Mouse (Mus musculus) cerebellum, adult 8-10 months (tissue): Measurements from ENCODE around the gene Tmem30c.

Experiments
- DNase-seq: peaks from one replicate; pipeline ENCODE4 v3.0.0; 2022

The Tmem30c gene

GRCm38 (mm10) chr16:57292765-57293164 lies at the start of gene Tmem30c:
TSS of gene Tmem30c (minus strand) at chr16:57292865.
- DNase-seq, result no peak

- DNase-seq, result no peak
Measured at GRCm38 (mm10) chr16:57340613-57340898, 47.9 kb upstream of the Tmem30c start.

GRCm38 (mm10) chr16:57339765-57340612 lies 47.3 kb upstream of the Tmem30c start:
- DNase-seq, result no peak

- DNase-seq, result no peak
Measured at GRCm38 (mm10) chr16:57336770-57337423, 44.2 kb upstream of the Tmem30c start.

- no peak for DNase-seq
Measured at GRCm38 (mm10) chr16:57332301-57332700, 39.6 kb upstream of the Tmem30c start.

GRCm38 (mm10) chr16:57330111-57330510 lies 37.4 kb upstream of the Tmem30c start:
- no peak for DNase-seq

- no peak for DNase-seq
Measured at GRCm38 (mm10) chr16:57329028-57329427, 36.4 kb upstream of the Tmem30c start.

GRCm38 (mm10) chr16:57326996-57327395 lies 34.3 kb upstream of the Tmem30c start:
- no peak for DNase-seq

- DNase-seq, result no peak
Measured at GRCm38 (mm10) chr16:57319284-57320124, 26.8 kb upstream of the Tmem30c start.

- DNase-seq, result no peak
Measured at GRCm38 (mm10) chr16:57318637-57319125, 26.0 kb upstream of the Tmem30c start.

GRCm38 (mm10) chr16:57317882-57318636 lies 25.4 kb upstream of the Tmem30c start:
- DNase-seq, result no peak

GRCm38 (mm10) chr16:57317127-57317526 lies 24.5 kb upstream of the Tmem30c start:
- DNase-seq, result no peak

GRCm38 (mm10) chr16:57315026-57315425 lies 22.4 kb upstream of the Tmem30c start:
- DNase-seq, result no peak

GRCm38 (mm10) chr16:57314236-57314635 lies 21.6 kb upstream of the Tmem30c start:
- no peak for DNase-seq

- no peak for DNase-seq
Measured at GRCm38 (mm10) chr16:57313487-57313886, 20.8 kb upstream of the Tmem30c start.

- no peak for DNase-seq
Measured at GRCm38 (mm10) chr16:57312130-57312529, 19.5 kb upstream of the Tmem30c start.

- no peak for DNase-seq
Measured at GRCm38 (mm10) chr16:57305463-57305862, 12.8 kb upstream of the Tmem30c start.

- no peak for DNase-seq
Measured at GRCm38 (mm10) chr16:57303716-57304115, 11.1 kb upstream of the Tmem30c start.

GRCm38 (mm10) chr16:57302792-57303698 lies 10.4 kb upstream of the Tmem30c start:
- DNase-seq, result no peak

- no peak for DNase-seq
Measured at GRCm38 (mm10) chr16:57301512-57302115, 8.9 kb upstream of the Tmem30c start.
